Mouse (Mus musculus) CD8-positive naive resting alpha-beta T cell, adult 57 days (primary cell): ENCODE measurements around the gene Dmrt1. TPM values are rescaled to one million over a fixed set of nuclear protein-coding genes. Genes with fewer than 3 reads are reported as not detected.

Source experiments
- total RNA-seq: library from RNA; stranded (reverse); gene quantifications from one replicate; pipeline ENCODE4 v1.2.4, GENCODE M21; 2023

Dmrt1 gene
- total RNA-seq: not detected

GRCm38 (mm10) chr19:25505360-25506196 lies at the start of gene Dmrt1:
TSS of gene Dmrt1 (plus strand) at chr19:25505618.

GRCm38 (mm10) chr19:25610015-25610410 lies 104.6 kb downstream of the Dmrt1 start, which contains the start of gene Dmrt3:
TSS of gene Dmrt3 (plus strand) at chr19:25610301.

Other genes with a start within 250 kb of the Dmrt1 start
- gene Dmrt3, start 104.7 kb downstream of the Dmrt1 start, total RNA-seq: not detected
- gene Dmrt2, start 166.8 kb downstream of the Dmrt1 start, total RNA-seq: not detected